Comparison of ENCODE assay signal across 17 mouse cellular contexts in the genomic region with DNA sequence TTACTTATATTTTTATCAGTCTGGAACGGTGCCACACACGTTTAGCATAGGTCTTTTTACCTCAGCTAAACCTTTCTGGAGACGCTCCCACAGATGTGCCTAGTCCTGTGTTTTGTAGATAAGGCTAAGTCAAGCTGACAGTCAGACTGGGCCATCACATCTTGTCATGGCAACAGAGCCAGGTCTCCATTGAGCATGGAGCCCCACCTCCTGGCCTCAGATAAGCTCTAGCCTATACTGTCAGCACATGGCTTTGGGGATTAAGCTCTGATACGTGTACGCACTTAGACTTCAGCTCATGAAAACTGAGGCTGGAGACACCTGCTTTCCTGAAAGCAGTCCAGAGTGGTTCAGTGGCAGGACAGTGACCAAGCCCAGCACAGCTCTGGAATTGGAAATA.
DNase-seq lines count a peak whose midpoint lies in the region; ATAC-seq lines count a peak whose summit lies in the region.
"Had no signal": no experiment of that assay in that cellular context is flagged by ENCODE, and none has a peak within 500 bp of the region (broad histone marks: within the 10 kb centered on the region; RNA-seq: fewer than 3 reads in every experiment).

No protein-coding gene starts in this region.

- peak; percentile 80 for ATAC-seq in liver, embryonic 11.5 days (replicated peaks; ENCODE audit: low FRiP score)
- ATAC-seq in liver, embryonic 15.5 days (ENCODE audit: insufficient read depth) = 0 out of 2 replicates have a peak, but pooled peaks have one; percentile 18
- no peak for ATAC-seq in kidney, embryonic 16.5 days (ENCODE audit: low FRiP score, low TSS enrichment)
- ATAC-seq: forebrain, embryonic 13.5 days; forebrain, postnatal 0 days; hindbrain, embryonic 16.5 days; inflammation-experienced regulatory T-cells, adult 6 months had no signal

- no peaks in the 10 kb centered on the region for H3K27me3 ChIP-seq in liver, embryonic 11.5 days (replicated peaks; ENCODE audit: control insufficient read depth, insufficient read depth, low read length)
- H3K27me3 ChIP-seq in liver, embryonic 15.5 days = no peaks in the 10 kb centered on the region
- H3K27me3 ChIP-seq in kidney, embryonic 16.5 days (ENCODE audit: insufficient read depth, low read length) = no peaks in the 10 kb centered on the region
- H3K27me3 ChIP-seq: forebrain, embryonic 13.5 days; hindbrain, embryonic 12.5 days had no signal

- no peak overlapping the region for H3K4me3 ChIP-seq in liver, embryonic 11.5 days (ENCODE audit: low read depth, low read length)
- no peak overlapping the region for H3K4me3 ChIP-seq in liver, embryonic 15.5 days (replicated peaks)
- H3K4me3 ChIP-seq in kidney, embryonic 16.5 days (ENCODE audit: low read length) = no peak overlapping the region
- H3K4me3 ChIP-seq: embryonic facial prominence, embryonic 10.5 days; forebrain, embryonic 13.5 days; hindbrain, embryonic 12.5 days had no signal

- no peaks in the 10 kb centered on the region for H3K36me3 ChIP-seq in liver, embryonic 11.5 days (ENCODE audit: control insufficient read depth, insufficient read depth, low read length)
- H3K36me3 ChIP-seq in liver, embryonic 15.5 days (replicated peaks) = no peaks in the 10 kb centered on the region
- H3K36me3 ChIP-seq in kidney, embryonic 16.5 days (ENCODE audit: insufficient read depth, low read length) = no peaks in the 10 kb centered on the region
- H3K36me3 ChIP-seq: embryonic facial prominence, embryonic 10.5 days; hindbrain, embryonic 12.5 days had no signal

- DNase-seq in liver, embryonic 11.5 days (ENCODE audit: low spot score) = no peak
- DNase-seq in liver = no peak
- DNase-seq in c-Kit-positive CD71-positive TER-119-positive erythroid progenitor cells, embryonic 14.5 days (ENCODE audit: low spot score) = peak; percentile 35
- no peak for DNase-seq in cerebellum, postnatal 36 days
- DNase-seq: adrenal gland, postnatal 10 days; cerebellum, adult 18-20 months; cerebellum, adult 9-11 months; forebrain, postnatal 0 days; gastrocnemius, postnatal 14 days; heart, postnatal 4 days had no signal

- no peak overlapping the region for H3K9ac ChIP-seq in liver, embryonic 11.5 days (ENCODE audit: low read depth, low read length)
- H3K9ac ChIP-seq in liver, embryonic 15.5 days = no peak overlapping the region
- no peak overlapping the region for H3K9ac ChIP-seq in kidney, embryonic 16.5 days (replicated peaks; ENCODE audit: low read length)
- H3K9ac ChIP-seq: forebrain, embryonic 13.5 days; forebrain, postnatal 0 days; hindbrain, embryonic 12.5 days had no signal

- WGBS in liver, embryonic 11.5 days = 68% methylated on average over 5 of the region's 5 CpGs
- 60% methylated on average over 5 of the region's 5 CpGs for WGBS in liver, embryonic 15.5 days (ENCODE audit: insufficient replicate concordance)
- 88% methylated on average over 5 of the region's 5 CpGs for whole genome bisulfite sequencing in kidney, embryonic 16.5 days

- no peak overlapping the region for H3K4me2 ChIP-seq in liver, embryonic 11.5 days
- no peak overlapping the region for H3K4me2 ChIP-seq in liver, embryonic 15.5 days
- H3K4me2 ChIP-seq in kidney, embryonic 16.5 days (replicated peaks; ENCODE audit: low read depth, low read length) = no peak overlapping the region
- H3K4me2 ChIP-seq: forebrain, embryonic 13.5 days; hindbrain, embryonic 12.5 days had no signal

- no peak overlapping the region for H3K27ac ChIP-seq in liver, embryonic 11.5 days (ENCODE audit: low read depth, low read length)
- no peak overlapping the region for H3K27ac ChIP-seq in liver, embryonic 15.5 days (replicated peaks)
- H3K27ac ChIP-seq in kidney, embryonic 16.5 days (ENCODE audit: low read length) = no peak overlapping the region
- H3K27ac ChIP-seq: embryonic facial prominence, embryonic 10.5 days; forebrain, embryonic 13.5 days; hindbrain, embryonic 12.5 days had no signal

- no peaks in the 10 kb centered on the region for H3K4me1 ChIP-seq in liver, embryonic 11.5 days (replicated peaks; ENCODE audit: control insufficient read depth, insufficient read depth, low read length)
- H3K4me1 ChIP-seq in liver, embryonic 15.5 days (replicated peaks) = no peaks in the 10 kb centered on the region
- H3K4me1 ChIP-seq in kidney, embryonic 16.5 days (ENCODE audit: insufficient read depth, low read length) = no peaks in the 10 kb centered on the region
- H3K4me1 ChIP-seq: embryonic facial prominence, embryonic 10.5 days; hindbrain, embryonic 12.5 days had no signal

- H3K9me3 ChIP-seq in liver, embryonic 11.5 days (ENCODE audit: control insufficient read depth, low read length) = 0 out of 2 replicates have a peak, but pooled peaks cover 3% of the 10 kb centered on the region
- H3K9me3 ChIP-seq in liver, embryonic 15.5 days (replicated peaks) = no peaks in the 10 kb centered on the region
- H3K9me3 ChIP-seq in kidney, embryonic 16.5 days (ENCODE audit: low read length) = no peaks in the 10 kb centered on the region
- H3K9me3 ChIP-seq: embryonic facial prominence, embryonic 10.5 days; hindbrain, embryonic 12.5 days had no signal
